Mouse (Mus musculus): ENCODE data around the gene Tmem108. TPM values are rescaled to one million over a fixed set of nuclear protein-coding genes. Genes with fewer than 3 reads are reported as not detected.

Gene Tmem108
- polyA plus RNA-seq, 1 experiment from 2014 or later = 3.3 TPM

- Histone ChIP-seq H3K4me3 (ENCODE audit: low read depth, low read length) (no peak overlapping the region), H3K9me3 (ENCODE audit: control insufficient read depth) (no peaks in the 10 kb centered on the region), H3K36me3 (ENCODE audit: control insufficient read depth, insufficient read depth) (no peaks in the 10 kb centered on the region), H3K4me1 (replicated peaks; ENCODE audit: control insufficient read depth, insufficient read depth, low read length) (no peaks in the 10 kb centered on the region), H3K4me2 (replicated peaks; ENCODE audit: low read depth) (no peak overlapping the region), H3K27me3 (replicated peaks; ENCODE audit: control insufficient read depth, insufficient read depth, low read length) (no peaks in the 10 kb centered on the region), H3K9ac (ENCODE audit: low read depth, low read length) (no peak overlapping the region), H3K27ac (ENCODE audit: low read depth, low read length) (no peak overlapping the region)
- WGBS = 59% methylated on average over 6 of the region's 6 CpGs
- ATAC-seq = no peak
- no peak for TF ChIP-seq CTCF (IDR thresholded peaks at IDR 0.05; ENCODE audit: low read depth)
Observed at GRCm38 (mm10) chr9:103687130-103687529, 74.5 kb downstream of the Tmem108 start.

DNA sequence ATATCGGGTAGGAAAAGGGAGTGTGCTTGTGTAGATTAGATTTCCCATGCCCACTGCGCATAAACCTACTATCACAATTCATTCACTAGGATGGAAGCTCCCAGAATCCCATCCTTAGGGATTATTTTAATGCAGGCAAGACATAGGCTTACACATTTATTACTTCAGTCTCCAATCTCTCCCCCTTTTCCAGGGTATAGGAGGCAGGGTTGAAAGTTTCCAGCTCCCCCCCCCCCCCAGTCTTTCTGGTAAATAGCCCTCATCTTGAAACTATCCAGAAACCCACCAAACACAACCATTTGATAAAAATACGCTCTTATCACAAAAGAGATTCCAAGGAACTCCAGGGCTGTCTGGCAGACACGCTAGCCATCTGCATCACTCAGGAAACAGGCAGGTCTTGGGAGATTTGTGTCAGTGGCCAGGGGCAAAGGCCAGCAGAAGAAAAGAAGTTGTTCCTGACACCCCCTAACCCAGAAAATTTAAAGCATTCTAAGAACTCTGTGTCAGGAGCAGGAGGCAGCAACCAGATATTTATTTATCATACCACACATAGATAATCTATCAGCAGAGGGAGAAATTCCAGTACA, 79.8 kb downstream of the Tmem108 start:
- no peaks in the 10 kb centered on the region for H3K9me3 ChIP-seq (ENCODE audit: control insufficient read depth)
- H3K27me3 ChIP-seq (replicated peaks; ENCODE audit: control insufficient read depth, insufficient read depth, low read length) = no peaks in the 10 kb centered on the region
- WGBS = 42% methylated on average over 4 of the region's 4 CpGs
- H3K27ac ChIP-seq (ENCODE audit: low read depth, low read length) = no peak overlapping the region
- H3K4me3 ChIP-seq (ENCODE audit: low read depth, low read length) = no peak overlapping the region
- H3K4me1 ChIP-seq (replicated peaks; ENCODE audit: control insufficient read depth, insufficient read depth, low read length) = no peaks in the 10 kb centered on the region
- no peaks in the 10 kb centered on the region for H3K36me3 ChIP-seq (ENCODE audit: control insufficient read depth, insufficient read depth)
- no peak overlapping the region for H3K9ac ChIP-seq (ENCODE audit: low read depth, low read length)
- ATAC-seq = no peak
- no peak for TF ChIP-seq CTCF (IDR thresholded peaks at IDR 0.05; ENCODE audit: low read depth)
- no peak overlapping the region for H3K4me2 ChIP-seq (replicated peaks; ENCODE audit: low read depth)

DNA sequence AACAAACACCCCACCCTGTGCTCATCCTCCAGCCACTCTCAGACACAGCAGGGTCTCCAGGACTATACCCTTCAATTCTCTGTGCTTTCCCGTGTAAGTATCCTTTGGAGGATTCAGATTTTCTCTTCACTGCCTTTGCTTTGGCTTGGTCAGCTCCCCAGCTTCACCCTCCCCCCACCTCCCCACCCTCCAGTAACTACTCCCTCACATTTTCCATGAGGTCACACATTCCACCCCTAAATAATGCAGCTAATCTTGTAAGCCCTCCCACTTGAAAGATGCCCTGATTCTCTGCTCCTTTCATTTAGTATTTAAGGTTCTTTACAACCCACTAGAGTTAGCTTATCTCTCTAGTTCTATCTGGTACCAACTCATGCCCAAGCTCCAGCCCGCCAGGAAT, 82.4 kb downstream of the Tmem108 start:
- H3K4me1 ChIP-seq (replicated peaks; ENCODE audit: control insufficient read depth, insufficient read depth, low read length) = no peaks in the 10 kb centered on the region
- H3K4me3 ChIP-seq (ENCODE audit: low read depth, low read length) = no peak overlapping the region
- WGBS = 31% methylated on average over 2 of the region's 2 CpGs
- H3K27me3 ChIP-seq (replicated peaks; ENCODE audit: control insufficient read depth, insufficient read depth, low read length) = no peaks in the 10 kb centered on the region
- H3K36me3 ChIP-seq (ENCODE audit: control insufficient read depth, insufficient read depth) = no peaks in the 10 kb centered on the region
- no peak overlapping the region for H3K4me2 ChIP-seq (replicated peaks; ENCODE audit: low read depth)
- no peak for TF ChIP-seq CTCF (IDR thresholded peaks at IDR 0.05; ENCODE audit: low read depth)
- ATAC-seq = no peak
- no peak overlapping the region for H3K9ac ChIP-seq (ENCODE audit: low read depth, low read length)
- H3K27ac ChIP-seq (ENCODE audit: low read depth, low read length) = no peak overlapping the region
- H3K9me3 ChIP-seq (ENCODE audit: control insufficient read depth) = no peaks in the 10 kb centered on the region

DNA sequence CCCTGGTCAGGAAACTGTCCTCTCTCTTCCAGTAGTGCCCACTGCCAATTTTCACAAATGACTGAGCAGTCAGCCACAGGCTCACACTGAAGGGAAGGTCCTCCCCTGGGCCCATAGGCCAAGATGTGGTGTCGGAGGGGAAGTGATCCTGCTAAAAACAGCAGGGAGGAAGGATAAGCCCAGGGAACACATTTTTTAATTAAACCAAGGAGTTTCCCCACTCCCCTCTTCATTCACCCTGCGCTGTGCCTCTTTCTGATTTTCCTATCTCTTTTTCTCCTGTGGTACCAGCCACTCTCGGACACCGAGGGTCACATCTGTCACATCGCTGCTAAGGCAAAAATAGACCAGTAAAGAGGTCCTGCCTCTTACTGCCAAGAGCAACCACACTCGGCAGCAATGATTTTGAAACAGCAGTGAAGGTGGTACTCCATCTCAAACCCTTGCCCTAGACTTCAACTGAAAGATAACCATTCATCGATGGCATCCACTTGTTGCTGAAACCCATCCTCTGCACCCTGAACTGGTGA, 83.0 kb downstream of the Tmem108 start:
- WGBS = 77% methylated on average over 7 of the region's 7 CpGs
- TF ChIP-seq CTCF (IDR thresholded peaks at IDR 0.05; ENCODE audit: low read depth) = no peak
- Histone ChIP-seq H3K4me2 (replicated peaks; ENCODE audit: low read depth) (no peak overlapping the region), H3K36me3 (ENCODE audit: control insufficient read depth, insufficient read depth) (no peaks in the 10 kb centered on the region), H3K4me3 (ENCODE audit: low read depth, low read length) (no peak overlapping the region), H3K9me3 (ENCODE audit: control insufficient read depth) (no peaks in the 10 kb centered on the region), H3K27me3 (replicated peaks; ENCODE audit: control insufficient read depth, insufficient read depth, low read length) (no peaks in the 10 kb centered on the region), H3K27ac (ENCODE audit: low read depth, low read length) (no peak overlapping the region), H3K4me1 (replicated peaks; ENCODE audit: control insufficient read depth, insufficient read depth, low read length) (no peaks in the 10 kb centered on the region), H3K9ac (ENCODE audit: low read depth, low read length) (no peak overlapping the region)
- no peak for ATAC-seq

GRCm38 (mm10) chr9:103677811-103678210, 83.8 kb downstream of the Tmem108 start:
- 60% methylated on average over 5 of the region's 5 CpGs for WGBS

DNA sequence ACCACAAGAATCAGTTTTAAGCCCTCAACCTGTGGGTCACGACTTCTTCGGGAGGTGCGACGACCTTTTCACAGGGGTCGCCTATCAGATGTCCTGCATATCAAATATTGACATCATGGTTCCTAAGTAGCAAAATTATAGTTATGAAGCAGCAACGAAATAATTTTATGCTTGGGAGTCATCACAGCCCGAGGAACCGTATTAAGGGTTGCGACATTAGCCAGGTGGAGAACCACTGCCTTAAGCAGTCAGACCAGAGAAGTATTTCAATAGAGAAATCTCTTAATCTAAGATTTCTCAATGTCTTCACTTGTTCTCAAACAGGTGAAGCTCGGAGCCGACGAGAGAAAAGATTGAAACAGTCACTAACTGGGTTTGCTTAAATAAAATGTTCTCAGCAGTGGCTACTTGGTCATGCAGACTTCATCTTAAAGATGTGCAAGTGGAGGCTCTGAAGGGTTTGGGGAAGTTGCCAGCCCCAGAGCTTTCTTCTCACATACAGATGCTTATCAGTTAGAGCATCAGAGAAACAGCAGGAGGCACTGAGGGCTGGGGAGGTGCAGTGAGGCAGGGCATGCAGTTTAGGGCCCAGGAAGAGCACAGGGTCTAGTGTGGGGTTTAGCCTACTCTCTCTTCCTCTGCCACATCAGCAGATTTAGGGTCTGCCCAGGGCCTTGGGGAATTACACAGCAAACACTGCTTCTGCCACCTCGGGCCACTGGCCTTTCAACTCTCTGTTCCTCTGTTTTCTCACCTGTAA, 85.7 kb downstream of the Tmem108 start:
- no peak overlapping the region for H3K4me2 ChIP-seq (replicated peaks; ENCODE audit: low read depth)
- TF ChIP-seq CTCF (IDR thresholded peaks at IDR 0.05; ENCODE audit: low read depth) = no peak

More at GRCm38 (mm10) chr9:103677811-103678210, 83.8 kb downstream of the Tmem108 start:
- Histone ChIP-seq H3K27ac (ENCODE audit: low read depth, low read length) (no peak overlapping the region), H3K4me1 (replicated peaks; ENCODE audit: control insufficient read depth, insufficient read depth, low read length) (no peaks in the 10 kb centered on the region), H3K4me3 (ENCODE audit: low read depth, low read length) (no peak overlapping the region), H3K4me2 (replicated peaks; ENCODE audit: low read depth) (no peak overlapping the region), H3K9me3 (ENCODE audit: control insufficient read depth) (no peaks in the 10 kb centered on the region), H3K27me3 (replicated peaks; ENCODE audit: control insufficient read depth, insufficient read depth, low read length) (no peaks in the 10 kb centered on the region), H3K9ac (ENCODE audit: low read depth, low read length) (no peak overlapping the region), H3K36me3 (ENCODE audit: control insufficient read depth, insufficient read depth) (no peaks in the 10 kb centered on the region)
- TF ChIP-seq CTCF (IDR thresholded peaks at IDR 0.05; ENCODE audit: low read depth) = no peak
- no peak for ATAC-seq

More for the DNA sequence above, 85.7 kb downstream of the Tmem108 start:
- Histone ChIP-seq H3K27ac (ENCODE audit: low read depth, low read length) (no peak overlapping the region), H3K36me3 (ENCODE audit: control insufficient read depth, insufficient read depth) (no peaks in the 10 kb centered on the region), H3K4me1 (replicated peaks; ENCODE audit: control insufficient read depth, insufficient read depth, low read length) (no peaks in the 10 kb centered on the region), H3K27me3 (replicated peaks; ENCODE audit: control insufficient read depth, insufficient read depth, low read length) (no peaks in the 10 kb centered on the region), H3K4me3 (ENCODE audit: low read depth, low read length) (no peak overlapping the region), H3K9me3 (ENCODE audit: control insufficient read depth) (no peaks in the 10 kb centered on the region), H3K9ac (ENCODE audit: low read depth, low read length) (no peak overlapping the region)
- 84% methylated on average over 13 of the region's 13 CpGs for WGBS
- ATAC-seq = no peak
